Mouse (Mus musculus) limb, embryonic 13.5 days (tissue): ENCODE data around the gene Olfr419. TPM values are rescaled to one million over a fixed set of nuclear protein-coding genes. Genes with fewer than 3 reads are reported as not detected.

Experiments used
- ATAC-seq: fragments of 200-750 bp; cut with Nextera tagmentation; 2 replicates; pipeline ENCODE4 v1.8.0; 2017; ENCODE audit warnings: low read depth, moderate number of reproducible peaks, moderate TSS enrichment; ENCODE audit not compliant: low FRiP score
- H3K27ac ChIP-seq: fragments of 300-500 bp; sonication (generic); 2 replicates; pipeline ENCODE4 v1.5.1; 2015; ENCODE audit warnings: inconsistent platforms, mild to moderate bottlenecking, moderate library complexity
- H3K27me3 ChIP-seq: fragments of 300-500 bp; sonication (generic); 2 replicates; pipeline ENCODE4 v1.6.1; 2015; ENCODE audit warnings: mild to moderate bottlenecking, inconsistent platforms
- H3K36me3 ChIP-seq: fragments of 300-500 bp; sonication (generic); 2 replicates; pipeline ENCODE4 v1.6.1; 2015; ENCODE audit warnings: inconsistent platforms, mild to moderate bottlenecking, moderate library complexity
- H3K4me1 ChIP-seq: fragments of 300-500 bp; sonication (generic); 2 replicates; pipeline ENCODE4 v1.6.1; 2015; ENCODE audit warnings: inconsistent platforms
- H3K4me2 ChIP-seq: fragments of 300-500 bp; sonication (generic); replicated peaks from 2 replicates; pipeline ENCODE4 v1.6.1; 2015; ENCODE audit warnings: inconsistent platforms, mild to moderate bottlenecking, moderate library complexity
- H3K4me3 ChIP-seq: fragments of 300-500 bp; sonication (generic); 2 replicates; pipeline ENCODE4 v1.5.1; 2015; ENCODE audit warnings: moderate library complexity, mild to moderate bottlenecking, inconsistent platforms
- H3K9ac ChIP-seq: fragments of 300-500 bp; sonication (generic); 2 replicates; pipeline ENCODE4 v1.6.1; 2015; ENCODE audit warnings: mild to moderate bottlenecking, inconsistent platforms
- H3K9me3 ChIP-seq: fragments of 300-500 bp; sonication (generic); 2 replicates; pipeline ENCODE4 v1.6.1; 2016; ENCODE audit warnings: inconsistent platforms
- WGBS: fragments of 180-500 bp; shearing (Covaris S2); methylation state at CpG from one replicate; pipeline ENCODE4 v1.1.7; 2015; 5-methylcytosine and 5-hydroxymethylcytosine counted together
- polyA plus RNA-seq: library from polyadenylated mRNA; unstranded; fragments of >200 nt; fragmentation: Nextera tagmentation; extraction: Ambion mirVana; gene quantifications from 2 replicates; pipeline ENCODE4 v1.2.1, GENCODE M21; 2015

Gene Olfr419
- polyA plus RNA-seq: not detected in 2 replicates

- WGBS: 73% methylated on average over 3 of the region's 3 CpGs
- ATAC-seq: no peak
- Histone ChIP-seq H3K4me2 (no peak within 1 kb of the TSS), H3K27me3 (no peaks in the 10 kb centered on the region), H3K9ac (no peak within 1 kb of the TSS), H3K27ac (no peak within 1 kb of the TSS), H3K4me3 (no peak within 1 kb of the TSS), H3K36me3 (no peaks in the 10 kb centered on the region), H3K4me1 (no peaks in the 10 kb centered on the region), H3K9me3 (no peaks in the 10 kb centered on the region)
Measured at GRCm38 (mm10) chr1:174251961-174252360, at the start of gene Olfr419. Gene Olfr419, minus strand, starts transcription at chr1:174252061.

- ATAC-seq: no peak
- Histone ChIP-seq H3K4me2 (no peak overlapping the region), H3K27me3 (no peaks in the 10 kb centered on the region), H3K9me3 (no peaks in the 10 kb centered on the region), H3K9ac (no peak overlapping the region), H3K36me3 (no peaks in the 10 kb centered on the region), H3K4me1 (no peaks in the 10 kb centered on the region), H3K27ac (no peak overlapping the region), H3K4me3 (no peak overlapping the region)
- 77% methylated on average over 3 of the region's 3 CpGs for WGBS
Measured at GRCm38 (mm10) chr1:174270643-174271042, 18.8 kb upstream of the Olfr419 start.

- Histone ChIP-seq H3K36me3 (no peaks in the 10 kb centered on the region), H3K9me3 (no peaks in the 10 kb centered on the region), H3K27ac (no peak overlapping the region), H3K4me1 (no peaks in the 10 kb centered on the region), H3K9ac (no peak overlapping the region), H3K4me2 (no peak overlapping the region), H3K27me3 (no peaks in the 10 kb centered on the region), H3K4me3 (no peak overlapping the region)
- 73% methylated on average over 4 of the region's 4 CpGs for WGBS
- no peak for ATAC-seq
Measured at GRCm38 (mm10) chr1:174269162-174269561, 17.3 kb upstream of the Olfr419 start.

DNA sequence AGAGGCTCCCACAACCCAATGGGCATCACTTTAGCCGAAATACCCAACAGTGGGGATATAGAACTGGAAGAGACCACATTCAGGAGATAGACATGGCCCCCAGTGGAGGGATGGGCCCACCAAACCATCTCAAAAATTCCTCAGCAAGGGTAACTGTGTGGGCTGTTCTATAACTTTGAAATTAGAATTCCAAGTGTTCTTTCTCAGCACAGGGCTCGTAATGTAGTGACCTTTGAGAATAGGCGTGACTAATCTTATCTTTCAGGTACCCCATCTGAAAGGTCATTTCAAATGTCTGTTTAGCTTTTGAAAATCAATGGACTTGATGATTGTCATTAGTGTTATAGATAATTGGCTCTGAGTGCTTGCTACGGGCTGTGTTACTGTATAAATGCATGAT, 16.0 kb upstream of the Olfr419 start:
- 78% methylated on average over 4 of the region's 4 CpGs for WGBS
- H3K9me3 ChIP-seq: no peaks in the 10 kb centered on the region
- no peaks in the 10 kb centered on the region for H3K27me3 ChIP-seq
- no peak overlapping the region for H3K4me2 ChIP-seq
- H3K36me3 ChIP-seq: no peaks in the 10 kb centered on the region
- no peak overlapping the region for H3K27ac ChIP-seq
- ATAC-seq: no peak
- no peaks in the 10 kb centered on the region for H3K4me1 ChIP-seq
- no peak overlapping the region for H3K9ac ChIP-seq
- H3K4me3 ChIP-seq: no peak overlapping the region

DNA sequence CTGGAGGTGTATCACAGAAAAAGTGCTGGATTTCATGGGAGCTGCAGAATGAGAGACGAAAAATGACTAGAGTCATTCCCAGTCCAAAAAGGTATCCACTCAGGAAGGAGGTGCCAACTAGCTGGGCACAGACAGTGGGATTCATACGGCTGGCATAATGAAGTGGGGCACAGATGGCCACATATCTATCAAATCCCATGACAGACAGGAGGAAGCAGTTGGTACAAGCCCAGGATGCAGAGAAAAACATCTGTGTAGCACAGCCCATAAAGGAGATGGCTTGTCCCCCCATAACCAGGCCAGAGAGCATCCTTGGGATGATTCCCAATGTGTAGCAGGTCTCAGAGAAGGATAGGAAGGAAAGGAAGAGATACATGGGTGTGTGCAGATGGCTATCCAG, 1.5 kb downstream of the Olfr419 start:
- Histone ChIP-seq H3K4me2 (no peak overlapping the region), H3K9ac (no peak overlapping the region), H3K4me3 (no peak overlapping the region), H3K27me3 (no peaks in the 10 kb centered on the region), H3K4me1 (no peaks in the 10 kb centered on the region), H3K27ac (no peak overlapping the region), H3K9me3 (no peaks in the 10 kb centered on the region), H3K36me3 (no peaks in the 10 kb centered on the region)
- no peak for ATAC-seq
- 79% methylated on average over 2 of the region's 2 CpGs for WGBS

- Histone ChIP-seq H3K4me1 (no peaks in the 10 kb centered on the region), H3K4me3 (no peak overlapping the region), H3K36me3 (no peaks in the 10 kb centered on the region), H3K27me3 (no peaks in the 10 kb centered on the region), H3K9ac (no peak overlapping the region), H3K9me3 (no peaks in the 10 kb centered on the region), H3K27ac (no peak overlapping the region), H3K4me2 (no peak overlapping the region)
- no peak for ATAC-seq
- WGBS: 90% methylated on average over 6 of the region's 6 CpGs
Measured at GRCm38 (mm10) chr1:174247170-174247569, 4.7 kb downstream of the Olfr419 start.

DNA sequence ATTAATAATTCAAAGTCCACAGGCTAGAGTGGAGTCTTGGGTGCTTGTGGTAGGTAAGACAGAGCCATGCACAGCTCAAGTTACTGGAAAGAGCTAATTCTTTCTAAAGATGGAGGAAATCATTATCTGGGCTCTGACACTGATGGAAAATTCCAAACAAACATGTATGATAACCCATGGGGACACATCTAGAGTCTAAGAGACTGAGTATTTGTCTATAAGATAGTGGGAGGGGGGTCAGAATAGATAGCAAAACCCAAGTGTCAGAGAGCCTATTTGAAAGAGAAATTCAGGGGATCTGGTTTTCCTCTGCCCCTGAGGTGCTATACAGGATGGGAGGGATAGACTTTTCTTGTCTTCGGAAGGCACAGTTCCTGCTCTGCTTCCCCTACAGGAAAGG, 5.8 kb downstream of the Olfr419 start:
- Histone ChIP-seq H3K27ac (no peak overlapping the region), H3K9ac (no peak overlapping the region), H3K4me2 (no peak overlapping the region), H3K9me3 (no peaks in the 10 kb centered on the region), H3K36me3 (no peaks in the 10 kb centered on the region), H3K4me1 (no peaks in the 10 kb centered on the region), H3K27me3 (no peaks in the 10 kb centered on the region), H3K4me3 (no peak overlapping the region)
- WGBS: 81% methylated on average over 1 of the region's 1 CpGs
- ATAC-seq: no peak

DNA sequence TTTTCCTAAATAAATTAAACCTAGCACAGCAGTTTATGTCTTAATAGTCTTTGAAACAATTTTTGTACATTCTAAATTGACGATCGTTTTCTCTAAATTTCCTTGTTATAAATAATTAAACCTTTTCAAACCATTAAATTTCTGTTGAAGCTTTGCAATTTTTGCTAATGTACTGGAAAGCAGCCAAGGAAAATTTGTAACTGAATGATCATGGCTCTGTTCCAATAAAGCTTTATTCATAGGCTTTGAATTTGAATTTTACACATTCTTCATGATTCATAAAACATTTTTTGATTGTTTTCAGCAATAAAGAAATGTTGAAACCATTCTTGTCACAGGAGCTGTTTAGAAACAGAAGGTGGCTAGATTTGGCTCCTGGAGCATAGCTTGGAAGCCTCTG, 7.2 kb downstream of the Olfr419 start:
- WGBS: 82% methylated on average over 2 of the region's 2 CpGs
- no peak overlapping the region for H3K4me2 ChIP-seq
- no peaks in the 10 kb centered on the region for H3K4me1 ChIP-seq
- H3K27me3 ChIP-seq: no peaks in the 10 kb centered on the region
- H3K27ac ChIP-seq: no peak overlapping the region
- ATAC-seq: no peak
- H3K4me3 ChIP-seq: no peak overlapping the region
- no peak overlapping the region for H3K9ac ChIP-seq
- no peaks in the 10 kb centered on the region for H3K36me3 ChIP-seq
- H3K9me3 ChIP-seq: no peaks in the 10 kb centered on the region

GRCm38 (mm10) chr1:174239916-174240315, 11.9 kb downstream of the Olfr419 start:
- Histone ChIP-seq H3K9me3 (no peaks in the 10 kb centered on the region), H3K36me3 (no peaks in the 10 kb centered on the region), H3K4me2 (no peak overlapping the region), H3K4me1 (no peaks in the 10 kb centered on the region), H3K4me3 (no peak overlapping the region), H3K9ac (no peak overlapping the region), H3K27ac (no peak overlapping the region), H3K27me3 (no peaks in the 10 kb centered on the region)
- no peak for ATAC-seq
- 82% methylated on average over 4 of the region's 4 CpGs for WGBS

GRCm38 (mm10) chr1:174216528-174217204, 35.2 kb downstream of the Olfr419 start:
- ATAC-seq: no peak
- Histone ChIP-seq H3K9ac (no peak overlapping the region), H3K36me3 (no peaks in the 10 kb centered on the region), H3K27ac (no peak overlapping the region), H3K27me3 (no peaks in the 10 kb centered on the region), H3K4me3 (no peak overlapping the region), H3K4me2 (no peak overlapping the region), H3K9me3 (no peaks in the 10 kb centered on the region), H3K4me1 (no peaks in the 10 kb centered on the region)
- WGBS: 84% methylated on average over 8 of the region's 8 CpGs

DNA sequence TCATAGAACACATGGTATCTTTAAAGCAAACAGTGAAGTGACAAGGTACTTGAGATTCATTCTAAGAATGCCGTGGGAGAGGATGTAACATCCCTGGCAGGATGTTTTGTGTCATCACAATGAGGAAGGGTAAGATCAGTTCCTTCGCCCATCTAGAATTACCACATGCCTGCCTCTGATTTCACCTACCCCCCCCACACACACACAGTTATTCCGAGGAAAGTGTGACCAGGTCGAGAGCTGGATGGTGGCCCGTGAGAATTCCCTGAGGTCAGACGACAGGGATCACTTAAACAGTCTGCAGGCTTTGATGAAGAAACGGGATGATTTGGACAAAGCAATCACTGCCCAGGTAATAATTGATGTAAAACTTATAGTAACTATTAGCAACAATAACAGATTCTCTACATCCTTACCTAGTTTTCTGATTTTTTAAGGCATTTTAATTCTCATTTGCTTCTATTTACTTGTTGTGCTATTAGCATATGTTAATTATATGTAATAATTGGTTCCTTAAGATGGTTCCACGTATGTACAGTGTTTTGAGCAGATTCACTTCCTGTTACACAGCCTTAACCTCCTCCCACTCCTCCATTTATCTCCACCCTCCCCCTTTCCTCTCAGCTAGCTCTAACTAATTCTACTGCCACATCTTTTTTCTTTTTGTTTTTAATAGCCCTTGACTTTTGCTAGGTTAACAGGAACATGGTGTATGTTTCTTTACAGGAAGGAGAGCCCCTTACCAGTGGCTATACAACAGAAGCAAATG, 36.4 kb downstream of the Olfr419 start:
- Histone ChIP-seq H3K4me2 (no peak overlapping the region), H3K4me3 (no peak overlapping the region), H3K36me3 (no peaks in the 10 kb centered on the region), H3K27ac (no peak overlapping the region), H3K27me3 (no peaks in the 10 kb centered on the region), H3K9me3 (no peaks in the 10 kb centered on the region), H3K4me1 (no peaks in the 10 kb centered on the region), H3K9ac (no peak overlapping the region)
- ATAC-seq: no peak
- WGBS: 70% methylated on average over 8 of the region's 8 CpGs

DNA sequence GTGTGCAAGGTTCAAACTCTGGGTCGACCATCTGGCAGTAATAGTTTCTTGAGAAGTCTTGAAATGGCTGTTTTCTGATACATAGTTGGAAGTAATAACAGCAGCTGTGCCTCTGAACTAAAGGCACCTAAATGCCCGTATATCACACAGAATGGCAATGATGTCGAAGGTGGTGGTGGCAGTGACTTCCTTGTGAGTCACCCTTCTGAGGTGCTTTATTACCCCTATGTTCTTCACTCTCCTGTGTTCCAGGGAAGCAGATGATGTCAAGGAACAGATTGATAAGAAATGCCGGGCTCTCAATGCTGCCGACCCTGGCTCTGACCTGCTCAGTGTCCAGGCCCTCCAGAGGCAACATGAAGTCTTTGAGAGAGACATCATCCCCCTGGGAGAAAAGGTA, 39.6 kb downstream of the Olfr419 start:
- no peaks in the 10 kb centered on the region for H3K9me3 ChIP-seq
- ATAC-seq: no peak
- H3K4me3 ChIP-seq: no peak overlapping the region
- WGBS: 72% methylated on average over 5 of the region's 5 CpGs
- no peaks in the 10 kb centered on the region for H3K4me1 ChIP-seq
- H3K27ac ChIP-seq: no peak overlapping the region
- no peaks in the 10 kb centered on the region for H3K36me3 ChIP-seq
- H3K4me2 ChIP-seq: no peak overlapping the region
- no peaks in the 10 kb centered on the region for H3K27me3 ChIP-seq
- no peak overlapping the region for H3K9ac ChIP-seq

- 70% methylated on average over 7 of the region's 7 CpGs for WGBS
- H3K4me3 ChIP-seq: no peak overlapping the region
- H3K4me2 ChIP-seq: no peak overlapping the region
- H3K36me3 ChIP-seq: no peaks in the 10 kb centered on the region
- no peaks in the 10 kb centered on the region for H3K4me1 ChIP-seq
- no peak overlapping the region for H3K27ac ChIP-seq
- H3K27me3 ChIP-seq: no peaks in the 10 kb centered on the region
- H3K9ac ChIP-seq: no peak overlapping the region
- ATAC-seq: no peak
- H3K9me3 ChIP-seq: no peaks in the 10 kb centered on the region
Measured at GRCm38 (mm10) chr1:174204699-174205098, 47.2 kb downstream of the Olfr419 start.
